8 mouse cellular contexts compared by ENCODE assay signal in genomic region chr6:113695766-113696355, GRCm38 (mm10). TPM values are rescaled to one million over a fixed set of nuclear protein-coding genes. Genes with fewer than 3 reads are reported as not detected.
DNase-seq lines count a peak whose midpoint lies in the region; ATAC-seq lines count a peak whose summit lies in the region.

No protein-coding gene starts in this region.

- no peaks in the 10 kb centered on the region for H3K9me3 ChIP-seq in kidney, embryonic 14.5 days (ENCODE audit: control insufficient read depth, low read length)
- no peaks in the 10 kb centered on the region for H3K9me3 ChIP-seq in heart, embryonic 16.5 days (replicated peaks; ENCODE audit: control insufficient read depth, low read length)
- H3K9me3 ChIP-seq in midbrain, embryonic 11.5 days (ENCODE audit: control insufficient read depth, low read length), result no peaks in the 10 kb centered on the region

- H3K36me3 ChIP-seq in kidney, embryonic 14.5 days (ENCODE audit: control insufficient read depth, insufficient read depth, low read length), result peaks cover under 1% of the 10 kb centered on the region; the same call in 1 of the 2 replicates
- no peaks in the 10 kb centered on the region; the same call in 1 of the 2 replicates for H3K36me3 ChIP-seq in heart, embryonic 16.5 days (ENCODE audit: control insufficient read depth, insufficient read depth)
- no peaks in the 10 kb centered on the region for H3K36me3 ChIP-seq in midbrain, embryonic 11.5 days (ENCODE audit: control insufficient read depth, insufficient read depth, low read length)

- peak overlapping the region; percentile 38; the same call in 1 of the 2 replicates for H3K9ac ChIP-seq in kidney, embryonic 14.5 days (ENCODE audit: low read depth, low read length)
- peak overlapping the region; percentile 66 for H3K9ac ChIP-seq in heart, embryonic 16.5 days (ENCODE audit: low read length)
- peak overlapping the region; percentile 54; the same call in 1 of the 2 replicates for H3K9ac ChIP-seq in midbrain, embryonic 11.5 days (ENCODE audit: low read length)

- H3K27me3 ChIP-seq in kidney, embryonic 14.5 days (ENCODE audit: control insufficient read depth, insufficient read depth, low read length), result no peaks in the 10 kb centered on the region
- no peaks in the 10 kb centered on the region for H3K27me3 ChIP-seq in heart, embryonic 16.5 days (ENCODE audit: control insufficient read depth, insufficient read depth, low read length)
- no peaks in the 10 kb centered on the region for H3K27me3 ChIP-seq in midbrain, embryonic 11.5 days (ENCODE audit: control insufficient read depth, insufficient read depth, low read length)

- peak overlapping the region; percentile 69 for H3K27ac ChIP-seq in kidney, embryonic 14.5 days (ENCODE audit: low read depth, low read length)
- H3K27ac ChIP-seq in heart, embryonic 16.5 days (ENCODE audit: low read length), result peak overlapping the region; percentile 94
- no peak overlapping the region for H3K27ac ChIP-seq in midbrain, embryonic 11.5 days (ENCODE audit: low read depth, low read length)

- H3K4me2 ChIP-seq in kidney, embryonic 14.5 days (replicated peaks; ENCODE audit: low read depth, low read length), result peak overlapping the region; percentile 93
- peak overlapping the region; percentile 69 for H3K4me2 ChIP-seq in heart, embryonic 16.5 days (ENCODE audit: low read depth, low read length)
- H3K4me2 ChIP-seq in midbrain, embryonic 11.5 days, result peak overlapping the region; percentile 99; the same call in 1 of the 2 replicates

- 33% methylated on average over 4 of the region's 4 CpGs for WGBS in kidney, embryonic 14.5 days
- 49% methylated on average over 4 of the region's 4 CpGs for WGBS in heart, embryonic 16.5 days
- 86% methylated on average over 4 of the region's 4 CpGs for WGBS in midbrain, embryonic 11.5 days

- peak overlapping the region; percentile 71; the same call in 1 of the 2 replicates for H3K4me3 ChIP-seq in kidney, embryonic 14.5 days (ENCODE audit: low read length)
- peak overlapping the region; percentile 98 for H3K4me3 ChIP-seq in heart, embryonic 16.5 days (ENCODE audit: low read length)
- peak overlapping the region; percentile 82; the same call in 1 of the 2 replicates for H3K4me3 ChIP-seq in midbrain, embryonic 11.5 days (ENCODE audit: low read depth, low read length)

- peaks cover 20% of the 10 kb centered on the region for H3K4me1 ChIP-seq in kidney, embryonic 14.5 days (ENCODE audit: control insufficient read depth, insufficient read depth, low read length)
- H3K4me1 ChIP-seq in heart, embryonic 16.5 days (ENCODE audit: control insufficient read depth, insufficient read depth, low read length), result peaks cover 26% of the 10 kb centered on the region
- H3K4me1 ChIP-seq in midbrain, embryonic 11.5 days (ENCODE audit: control insufficient read depth, insufficient read depth, low read length), result peaks cover 18% of the 10 kb centered on the region

- no peak for ATAC-seq in kidney, embryonic 14.5 days (ENCODE audit: low FRiP score, low TSS enrichment)
- ATAC-seq in heart, embryonic 16.5 days (replicated peaks; ENCODE audit: extremely low read depth, insufficient read depth, low FRiP score), result no peak
- no peak for ATAC-seq in midbrain, embryonic 11.5 days (ENCODE audit: low FRiP score)
- no peak for ATAC-seq in megakaryocyte-erythroid progenitor cell, adult 5-6 weeks (replicated peaks; ENCODE audit: low FRiP score, low TSS enrichment, poor library complexity, severe bottlenecking)

- DNase-seq in kidney, postnatal 25 days, result no peak
- DNase-seq in NIH3T3 (ENCODE audit: low read depth), result peak; percentile 27
- DNase-seq in midbrain, embryonic 11.5 days (ENCODE audit: low spot score, missing footprints), result no peak
- DNase-seq in c-Kit-positive CD71-positive TER-119-positive erythroid progenitor cells, embryonic 14.5 days (ENCODE audit: low spot score), result no peak
- DNase-seq in embryo, embryonic 9.5 days (ENCODE audit: extremely low spot score), result no peak

RNA-seq across cellular contexts. Expression of gene Tatdn2, which starts 1.0 kb away (rescaled TPM):
- 0.93 and 1.9 TPM in 2 replicates for polyA plus RNA-seq in kidney, embryonic 14.5 days (2014; fragmentation: Nextera tagmentation; extraction: Ambion mirVana)
- polyA plus RNA-seq in heart, embryonic 16.5 days (2015; fragmentation: Nextera tagmentation; extraction: Ambion mirVana), result 0.49 and 0.74 TPM in 2 replicates
- polyA plus RNA-seq in midbrain, embryonic 11.5 days (2014; fragmentation: Nextera tagmentation; extraction: Ambion mirVana), result 1.0 and 1.7 TPM in 2 replicates
- total RNA-seq in megakaryocyte-erythroid progenitor cell, adult 5-6 weeks (2014; fragmentation: Nextera tagmentation), result 48.5 and 69.9 TPM in 2 replicates
- total RNA-seq in megakaryocyte-erythroid progenitor cell, adult 5-6 weeks (2017), result 152 and 155 TPM in 2 replicates

RNA-seq across cellular contexts. Expression of gene Ghrl, which starts 23.8 kb away (rescaled TPM):
- 0.37 and 0.60 TPM in 2 replicates for polyA plus RNA-seq in kidney, embryonic 14.5 days (2014; fragmentation: Nextera tagmentation; extraction: Ambion mirVana)
- polyA plus RNA-seq in heart, embryonic 16.5 days (2015; fragmentation: Nextera tagmentation; extraction: Ambion mirVana), result 0.17 and 0.30 TPM in 2 replicates
- polyA plus RNA-seq in midbrain, embryonic 11.5 days (2014; fragmentation: Nextera tagmentation; extraction: Ambion mirVana), result 0.33 and 0.40 TPM in 2 replicates
- total RNA-seq in megakaryocyte-erythroid progenitor cell, adult 5-6 weeks (2014; fragmentation: Nextera tagmentation), result not detected in 2 replicates
- total RNA-seq in megakaryocyte-erythroid progenitor cell, adult 5-6 weeks (2017), result not detected in 2 replicates

RNA-seq across cellular contexts. Expression of gene Sec13, which starts 44.7 kb away (rescaled TPM):
- polyA plus RNA-seq in kidney, embryonic 14.5 days (2014; fragmentation: Nextera tagmentation; extraction: Ambion mirVana), result 286 and 297 TPM in 2 replicates
- polyA plus RNA-seq in heart, embryonic 16.5 days (2015; fragmentation: Nextera tagmentation; extraction: Ambion mirVana), result 187 TPM in 2 replicates
- polyA plus RNA-seq in midbrain, embryonic 11.5 days (2014; fragmentation: Nextera tagmentation; extraction: Ambion mirVana), result 250 and 264 TPM in 2 replicates
- 130 and 140 TPM in 2 replicates for total RNA-seq in megakaryocyte-erythroid progenitor cell, adult 5-6 weeks (2014; fragmentation: Nextera tagmentation)
- 87.3 and 103 TPM in 2 replicates for total RNA-seq in megakaryocyte-erythroid progenitor cell, adult 5-6 weeks (2017)

RNA-seq across cellular contexts. Expression of gene Irak2, which starts 57.6 kb away (rescaled TPM):
- 1.9 and 2.6 TPM in 2 replicates for polyA plus RNA-seq in kidney, embryonic 14.5 days (2014; fragmentation: Nextera tagmentation; extraction: Ambion mirVana)
- 5.0 and 5.5 TPM in 2 replicates for polyA plus RNA-seq in heart, embryonic 16.5 days (2015; fragmentation: Nextera tagmentation; extraction: Ambion mirVana)
- 1.6 and 1.9 TPM in 2 replicates for polyA plus RNA-seq in midbrain, embryonic 11.5 days (2014; fragmentation: Nextera tagmentation; extraction: Ambion mirVana)
- 18.6 and 21.6 TPM in 2 replicates for total RNA-seq in megakaryocyte-erythroid progenitor cell, adult 5-6 weeks (2014; fragmentation: Nextera tagmentation)
- 30.4 and 37.3 TPM in 2 replicates for total RNA-seq in megakaryocyte-erythroid progenitor cell, adult 5-6 weeks (2017)
